Mouse (Mus musculus) T-cell, adult 2 months (primary cell): ENCODE data around the gene Vrk3.

ENCODE experiments used
- DNase-seq: peaks from one replicate; pipeline ENCODE4 v3.0.0; 2022; ENCODE audit warnings: low spot score

Vrk3 gene

GRCm38 (mm10) chr7:44818751-44819235, 70.6 kb downstream of the Vrk3 start:
- DNase-seq: no peak

GRCm38 (mm10) chr7:44819391-44819790, 71.2 kb downstream of the Vrk3 start:
- DNase-seq: no peak

DNA sequence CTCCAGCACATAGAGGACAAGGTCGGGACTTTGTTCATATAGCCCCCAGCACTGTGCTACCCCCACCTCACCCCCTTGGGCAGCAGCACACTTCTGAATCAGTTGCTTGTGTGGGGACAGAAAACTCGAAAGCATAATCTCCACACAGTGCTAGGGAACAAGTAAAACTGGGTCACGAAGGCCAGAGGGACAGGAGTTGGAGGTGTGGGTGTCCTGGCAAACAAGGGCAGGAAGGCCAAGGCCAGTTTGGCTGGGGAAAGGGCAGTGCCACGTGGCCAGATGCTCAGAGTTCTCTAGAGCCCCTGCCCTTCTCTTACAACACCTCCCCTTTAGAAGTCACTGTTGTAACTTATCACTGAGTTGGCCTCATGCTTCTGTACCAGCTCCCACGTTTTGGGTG, 71.7 kb downstream of the Vrk3 start:
- no peak for DNase-seq

GRCm38 (mm10) chr7:44820525-44820924, 72.3 kb downstream of the Vrk3 start:
- no peak for DNase-seq

- DNase-seq: no peak
Observed at GRCm38 (mm10) chr7:44821666-44822448, 73.6 kb downstream of the Vrk3 start.

GRCm38 (mm10) chr7:44823409-44823808, 75.2 kb downstream of the Vrk3 start:
- no peak for DNase-seq

GRCm38 (mm10) chr7:44824872-44825271, 76.7 kb downstream of the Vrk3 start:
- peak; percentile 80 for DNase-seq

DNA sequence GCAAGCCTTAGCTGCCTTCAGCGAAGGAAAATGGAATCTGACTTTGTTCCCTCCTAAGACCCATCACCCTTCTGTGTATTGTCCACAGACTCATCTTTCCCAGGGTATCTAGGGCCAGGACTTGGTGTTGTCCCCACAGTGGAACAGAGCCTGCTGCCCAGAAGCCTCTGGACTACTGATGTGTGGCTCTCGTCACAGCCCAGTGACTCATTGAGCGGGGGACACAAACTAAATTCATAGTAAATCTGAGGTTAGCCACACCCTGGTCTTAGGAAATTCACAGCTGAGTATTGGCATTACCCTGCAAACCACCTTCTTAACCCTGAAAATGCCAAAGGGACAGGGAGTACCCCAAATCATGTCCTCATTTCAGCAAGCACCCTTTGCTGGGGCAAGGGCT, 78.6 kb downstream of the Vrk3 start:
- no peak for DNase-seq
